Mouse (Mus musculus) Patski (cell line): ENCODE data around the gene Gm11214. TPM values are rescaled to one million over a fixed set of nuclear protein-coding genes. Genes with fewer than 3 reads are reported as not detected.

Experiments
- ATAC-seq: fragments of 100-300 bp; one replicate; pipeline ENCODE4 v1.8.0; 2021
- CTCF ChIA-PET: fragments of 350-600 bp; sonication (Branson Sonifier 250); formaldehyde crosslinking; loops from one replicate; lab custom pipeline; 2022; ENCODE audit warnings: inconsistent platforms; lab: Charles Lee
- POLR2A ChIA-PET: fragments of 350-600 bp; sonication (Branson Sonifier 250); formaldehyde crosslinking; loops from one replicate; lab custom pipeline; 2022; ENCODE audit warnings: antibody characterized with exemption, inconsistent platforms; lab: Charles Lee
- DNase-seq: peaks from one replicate; pipeline ENCODE4 v3.0.0-alpha.2; 2011; ENCODE audit warnings: low read depth, low spot score
- H3K27me3 ChIP-seq: fragments of 371-371 bp; one replicate; pipeline ENCODE4 v1.5.1; 2021
- CTCF ChIP-seq: fragments of 100-300 bp; IDR thresholded peaks from one replicate; pipeline ENCODE4 v1.5.1; 2021
- in situ Hi-C: fragments of 300-500 bp; cut with MboI; formaldehyde crosslinking; loops from 3 replicates; pipeline ENCODE4 v1.11.1; 2018; ENCODE audit warnings: low pct_unique_long_range_greater_than_20kb, mixed read lengths
- polyA plus RNA-seq: library from polyadenylated mRNA; unstranded; gene quantifications from one replicate; pipeline ENCODE4 v1.2.3, GENCODE M21; 2021

Gm11214 gene
- polyA plus RNA-seq, 1 experiment from 2014 or later: not detected

DNA sequence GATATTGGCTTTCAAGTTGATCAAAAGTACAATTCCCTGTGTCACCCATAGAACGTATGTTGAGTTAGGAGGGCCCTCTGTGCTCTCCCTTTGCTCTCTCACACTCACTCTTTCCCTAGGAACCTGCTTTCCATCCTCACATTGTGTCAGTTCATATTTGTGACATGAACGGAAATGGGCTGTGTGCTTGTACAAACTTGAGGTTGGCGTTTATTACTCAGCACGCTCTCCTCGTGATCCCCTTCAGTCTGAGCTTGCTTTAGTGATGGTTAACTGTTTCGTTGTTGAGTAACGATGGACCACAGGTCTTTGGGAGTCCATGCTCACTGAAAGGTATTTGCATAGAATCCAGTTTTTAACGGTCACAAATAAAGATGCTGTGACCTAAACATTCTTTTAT lies 36.1 kb downstream of the Gm11214 start:
- POLR2A ChIA-PET: no interaction called here
- H3K27me3 ChIP-seq: no peaks in the 10 kb centered on the region
- in situ Hi-C loops: loop anchor here (5.0 to 10.0 kb wide), 2 partner anchors 320 to 868 kb away; no protein-coding TSS in a partner anchor
- ATAC-seq (no peak), DNase-seq (no peak)
- CTCF ChIA-PET: no interaction called here
- no peak for TF ChIP-seq CTCF

DNA sequence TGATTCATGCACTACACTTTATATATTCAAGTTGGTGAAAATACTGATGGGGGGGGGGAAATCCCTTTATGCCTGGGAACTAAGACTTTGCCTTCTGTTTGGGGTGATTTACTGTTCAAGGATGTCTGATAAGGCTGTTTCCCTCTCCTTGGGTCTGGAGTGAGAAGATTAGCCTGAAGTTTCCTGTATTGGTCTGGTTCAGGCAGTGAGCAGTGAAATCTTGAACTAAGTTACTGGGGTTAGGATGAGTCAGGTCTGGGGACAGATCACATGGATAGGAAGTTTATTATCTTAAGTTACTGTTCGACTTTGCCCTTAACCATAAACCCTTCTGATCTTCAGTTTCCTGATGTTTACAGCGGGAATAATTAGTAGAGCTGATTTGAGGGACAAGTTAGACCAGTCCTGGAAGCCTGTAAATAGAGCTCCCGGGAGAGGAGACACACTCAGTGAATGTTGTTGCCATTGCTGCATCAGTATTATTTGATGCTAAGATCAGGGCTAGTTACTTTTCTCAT lies 37.6 kb downstream of the Gm11214 start:
- in situ Hi-C loops: loop anchor here (5.0 to 10.0 kb wide), 2 partner anchors 322 to 869 kb away; no protein-coding TSS in a partner anchor
- DNase-seq: no peak
- CTCF ChIA-PET: interaction anchor here (0.8 kb wide), 1 partner anchor 221 kb away, joined by 3 read pairs; no protein-coding TSS in a partner anchor

DNA sequence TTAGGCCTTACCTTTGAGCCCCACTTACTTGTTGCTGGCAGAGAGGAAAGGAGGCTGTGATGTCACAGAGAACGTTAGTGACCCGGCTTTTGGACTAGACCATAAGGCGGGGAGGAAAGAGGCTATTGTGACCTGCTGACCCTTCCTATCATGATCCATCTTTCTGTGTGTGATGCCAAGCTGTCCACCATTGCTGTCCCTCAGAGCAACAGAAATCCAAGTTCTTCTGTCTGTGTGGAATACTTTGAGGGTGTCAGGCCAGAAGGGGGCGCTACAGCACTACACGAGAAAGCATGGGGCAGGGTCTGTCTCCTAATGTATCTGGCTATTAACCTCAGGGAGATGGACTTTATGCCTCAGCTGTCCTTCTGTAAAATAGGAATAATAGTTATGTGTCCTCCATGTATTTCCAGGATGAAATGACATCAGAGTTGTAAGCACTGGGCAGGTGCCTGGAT lies 40.8 kb downstream of the Gm11214 start, which contains the start of gene Tex48:
Gene Tex48 (minus strand): TSS at position 51 of the 458 bp plus-strand sequence.
- CTCF ChIA-PET: interaction anchor here (1.2 to 1.9 kb wide), 6 partner anchors 8 to 218 kb away, joined by 3 to 6 read pairs (median 4); no protein-coding TSS in a partner anchor
- in situ Hi-C loops: loop anchor here (5.0 to 10.0 kb wide), 2 partner anchors 220 to 872 kb away; no protein-coding TSS in a partner anchor
- no peak for ATAC-seq
- POLR2A ChIA-PET: no interaction called here
- H3K27me3 ChIP-seq: no peaks in the 10 kb centered on the region
- peak; percentile 60 for TF ChIP-seq CTCF
- no peak for DNase-seq

More for the DNA sequence above, 37.6 kb downstream of the Gm11214 start:
- H3K27me3 ChIP-seq: no peaks in the 10 kb centered on the region
- ATAC-seq: no peak
- POLR2A ChIA-PET: no interaction called here
- TF ChIP-seq CTCF: no peak

DNA sequence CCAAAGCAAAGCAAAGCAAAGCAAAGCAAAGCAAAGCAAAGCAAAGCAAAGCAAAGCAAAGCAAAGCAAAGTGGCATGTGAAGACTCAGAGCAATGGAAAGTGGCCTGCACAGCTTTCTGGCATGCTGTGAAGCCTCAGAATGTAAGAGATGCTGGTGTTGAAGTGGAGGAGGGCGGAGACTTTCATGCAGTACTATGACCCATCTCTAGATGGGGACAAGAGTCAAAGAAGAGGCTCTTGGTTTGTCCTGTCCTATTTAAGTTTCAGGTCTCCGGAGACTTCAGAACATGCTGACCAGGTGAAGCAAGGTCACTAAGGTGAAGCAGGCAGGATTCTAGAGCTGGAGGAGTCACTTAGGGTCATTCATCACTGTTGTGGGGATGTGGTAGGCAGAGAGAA lies 41.3 kb downstream of the Gm11214 start:
- no peak for DNase-seq
- POLR2A ChIA-PET: no interaction called here
- H3K27me3 ChIP-seq: no peaks in the 10 kb centered on the region
- no peak for ATAC-seq
- CTCF ChIA-PET: interaction anchor here (0.7 to 1.9 kb wide), 6 partner anchors 9 to 219 kb away, joined by 3 to 6 read pairs (median 4); no protein-coding TSS in a partner anchor
- in situ Hi-C loops: loop anchor here (5.0 to 10.0 kb wide), 2 partner anchors 220 to 873 kb away; no protein-coding TSS in a partner anchor
- TF ChIP-seq CTCF: peak; percentile 41

Other genes starting within 250 kb of the Gm11214 start
- gene Whrn, start 167.4 kb downstream of the Gm11214 start, polyA plus RNA-seq: 31.0 TPM
- 230 TPM for gene Atp6v1g1, start 118.6 kb downstream of the Gm11214 start, polyA plus RNA-seq
- 9.5 TPM for gene Tmem268, start 104.6 kb downstream of the Gm11214 start, polyA plus RNA-seq
- not detected for gene Gm11213, start 58.1 kb downstream of the Gm11214 start, polyA plus RNA-seq
- not detected for gene Tex48, start 41.0 kb downstream of the Gm11214 start, polyA plus RNA-seq
- 0.03 TPM for gene Tnfsf15, start 81.7 kb upstream of the Gm11214 start, polyA plus RNA-seq
- not detected for gene Tnfsf8, start 198.0 kb upstream of the Gm11214 start, polyA plus RNA-seq